Mouse (Mus musculus) megakaryocyte, embryonic 14.5 days (primary cell): ENCODE results near the gene Klhdc1. TPM values are rescaled to one million over a fixed set of nuclear protein-coding genes. Genes with fewer than 3 reads are reported as not detected.

Experiments
- H3K27me3 ChIP-seq: replicated peaks from 2 replicates; pipeline ENCODE3; 2012; ENCODE audit warnings: inconsistent platforms
- H3K36me3 ChIP-seq: replicated peaks from 2 replicates; pipeline ENCODE3; 2012; ENCODE audit warnings: low read length, inconsistent platforms, mixed read lengths
- H3K4me1 ChIP-seq: 2 replicates; pipeline ENCODE4 v1.6.1; 2012; ENCODE audit warnings: inconsistent platforms
- H3K4me3 ChIP-seq: replicated peaks from 2 replicates; pipeline ENCODE3; 2012; ENCODE audit warnings: moderate library complexity, mild to moderate bottlenecking, inconsistent platforms
- H3K9me3 ChIP-seq: 2 replicates; pipeline ENCODE4 v1.6.1; 2012; ENCODE audit warnings: inconsistent platforms
- FLI1 ChIP-seq: IDR thresholded peaks from 2 replicates; pipeline ENCODE4 v1.6.1; 2012; ENCODE audit warnings: low read length, inconsistent platforms, mixed read lengths
- GATA1 ChIP-seq: IDR thresholded peaks from 3 replicates; pipeline ENCODE4 v1.6.1; 2012; ENCODE audit warnings: mixed read lengths, low read length, inconsistent platforms, borderline replicate concordance
- polyA plus RNA-seq: library from polyadenylated mRNA; stranded (reverse); fragments of >175 nt; gene quantifications from 2 replicates; pipeline ENCODE4 v1.2.3, GENCODE M21; 2012; ENCODE audit warnings: low replicate concordance; ENCODE audit not compliant: insufficient read depth

Klhdc1 gene
- polyA plus RNA-seq: 1.1 and 1.2 TPM in 2 replicates

- Histone ChIP-seq H3K27me3 (no peaks in the 10 kb centered on the region), H3K9me3 (no peaks in the 10 kb centered on the region), H3K36me3 (no peaks in the 10 kb centered on the region), H3K4me3 (peak within 1 kb of the TSS; percentile 95), H3K4me1 (peaks cover 45% of the 10 kb centered on the region)
- TF ChIP-seq GATA1: no peak
- no peak for TF ChIP-seq FLI1
Measured at GRCm38 (mm10) chr12:69240876-69241275, at the start of gene Klhdc1. TSS of gene Klhdc1 (plus strand) at chr12:69241176.

GRCm38 (mm10) chr12:69191396-69191795, 49.6 kb upstream of the Klhdc1 start:
- Histone ChIP-seq H3K27me3 (no peaks in the 10 kb centered on the region), H3K4me1 (peaks cover 25% of the 10 kb centered on the region), H3K36me3 (peaks cover 41% of the 10 kb centered on the region), H3K4me3 (no peak overlapping the region), H3K9me3 (no peaks in the 10 kb centered on the region)
- no peak for TF ChIP-seq FLI1
- TF ChIP-seq GATA1: no peak

GRCm38 (mm10) chr12:69192637-69193036, 48.3 kb upstream of the Klhdc1 start:
- peaks cover 15% of the 10 kb centered on the region; the same call in 1 of the 2 replicates for H3K4me1 ChIP-seq
- no peaks in the 10 kb centered on the region for H3K9me3 ChIP-seq
- no peak for TF ChIP-seq FLI1
- no peak for TF ChIP-seq GATA1
- H3K36me3 ChIP-seq: peaks cover 33% of the 10 kb centered on the region
- H3K27me3 ChIP-seq: no peaks in the 10 kb centered on the region
- H3K4me3 ChIP-seq: no peak overlapping the region

GRCm38 (mm10) chr12:69196444-69197377, 44.3 kb upstream of the Klhdc1 start, which contains the start of gene Gm49383:
TSS of gene Gm49383 (minus strand) at chr12:69197104.
- Histone ChIP-seq H3K4me1 (peaks cover 30% of the 10 kb centered on the region), H3K9me3 (no peaks in the 10 kb centered on the region), H3K36me3 (peaks cover 33% of the 10 kb centered on the region), H3K27me3 (no peaks in the 10 kb centered on the region), H3K4me3 (peak within 1 kb of the TSS; percentile 97)
- TF ChIP-seq FLI1 (peak; percentile 84; the same call in 1 of the 2 replicates), GATA1 (no peak)

- H3K36me3 ChIP-seq: peaks cover 35% of the 10 kb centered on the region
- peaks cover 30% of the 10 kb centered on the region for H3K4me1 ChIP-seq
- no peaks in the 10 kb centered on the region for H3K9me3 ChIP-seq
- no peaks in the 10 kb centered on the region for H3K27me3 ChIP-seq
- H3K4me3 ChIP-seq: peak overlapping the region; percentile 97
- no peak for TF ChIP-seq FLI1
- no peak for TF ChIP-seq GATA1
Measured at GRCm38 (mm10) chr12:69197378-69198163, 43.4 kb upstream of the Klhdc1 start.

GRCm38 (mm10) chr12:69198164-69198535, 42.8 kb upstream of the Klhdc1 start, which contains the start of gene Dnaaf2:
TSS of gene Dnaaf2 (minus strand) at chr12:69198429.
- TF ChIP-seq FLI1: no peak
- no peak for TF ChIP-seq GATA1
- H3K4me3 ChIP-seq: peak within 1 kb of the TSS; percentile 97
- H3K4me1 ChIP-seq: peaks cover 28% of the 10 kb centered on the region
- no peaks in the 10 kb centered on the region for H3K9me3 ChIP-seq
- peaks cover 38% of the 10 kb centered on the region for H3K36me3 ChIP-seq
- no peaks in the 10 kb centered on the region for H3K27me3 ChIP-seq

GRCm38 (mm10) chr12:69198985-69199384, 42.0 kb upstream of the Klhdc1 start:
- Histone ChIP-seq H3K9me3 (no peaks in the 10 kb centered on the region), H3K4me3 (peak overlapping the region; percentile 59), H3K4me1 (peaks cover 27% of the 10 kb centered on the region), H3K27me3 (no peaks in the 10 kb centered on the region), H3K36me3 (peaks cover 43% of the 10 kb centered on the region)
- no peak for TF ChIP-seq GATA1
- TF ChIP-seq FLI1: no peak

GRCm38 (mm10) chr12:69204052-69204833, 36.7 kb upstream of the Klhdc1 start, which contains the start of gene Gm49384:
TSS of gene Gm49384 (minus strand) at chr12:69204267.
- Histone ChIP-seq H3K4me1 (peaks cover 5% of the 10 kb centered on the region), H3K4me3 (no peak within 1 kb of the TSS), H3K36me3 (peaks cover 70% of the 10 kb centered on the region), H3K9me3 (no peaks in the 10 kb centered on the region), H3K27me3 (no peaks in the 10 kb centered on the region)
- TF ChIP-seq FLI1 (no peak), GATA1 (no peak)

GRCm38 (mm10) chr12:69207396-69207795, 33.6 kb upstream of the Klhdc1 start:
- TF ChIP-seq FLI1 (no peak), GATA1 (no peak)
- Histone ChIP-seq H3K4me3 (no peak overlapping the region), H3K36me3 (peaks cover 68% of the 10 kb centered on the region), H3K4me1 (no peaks in the 10 kb centered on the region), H3K27me3 (no peaks in the 10 kb centered on the region), H3K9me3 (no peaks in the 10 kb centered on the region)
